Mouse (Mus musculus): Measurements from ENCODE around the gene Gnat3.

The Gnat3 gene

GRCm38 (mm10) chr5:18007067-18007466, 44.7 kb downstream of the Gnat3 start:
- DNase-seq = no peak

DNA sequence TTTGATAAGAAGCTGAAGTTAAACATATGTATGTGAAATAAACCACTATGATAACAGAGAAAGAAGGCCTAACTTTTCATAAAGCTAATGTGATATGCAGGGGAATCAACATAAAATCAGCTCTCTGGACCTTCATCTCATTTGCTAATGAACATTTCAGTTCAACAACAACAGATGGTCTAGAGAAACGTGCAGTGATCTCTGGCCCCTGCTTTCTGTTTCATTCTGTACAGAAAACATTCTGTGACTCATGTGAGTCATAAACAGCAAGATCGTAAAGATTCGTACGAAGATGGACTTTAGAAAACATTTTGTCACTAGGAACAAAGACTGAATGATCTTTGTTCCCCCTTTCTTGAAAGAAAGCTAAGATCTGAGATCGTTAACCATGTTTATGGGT, 48.0 kb downstream of the Gnat3 start:
- no peak for DNase-seq

GRCm38 (mm10) chr5:18013196-18013595, 50.8 kb downstream of the Gnat3 start:
- no peak for DNase-seq

- no peak for DNase-seq
Observed at GRCm38 (mm10) chr5:18014209-18014829, 52.0 kb downstream of the Gnat3 start.

DNA sequence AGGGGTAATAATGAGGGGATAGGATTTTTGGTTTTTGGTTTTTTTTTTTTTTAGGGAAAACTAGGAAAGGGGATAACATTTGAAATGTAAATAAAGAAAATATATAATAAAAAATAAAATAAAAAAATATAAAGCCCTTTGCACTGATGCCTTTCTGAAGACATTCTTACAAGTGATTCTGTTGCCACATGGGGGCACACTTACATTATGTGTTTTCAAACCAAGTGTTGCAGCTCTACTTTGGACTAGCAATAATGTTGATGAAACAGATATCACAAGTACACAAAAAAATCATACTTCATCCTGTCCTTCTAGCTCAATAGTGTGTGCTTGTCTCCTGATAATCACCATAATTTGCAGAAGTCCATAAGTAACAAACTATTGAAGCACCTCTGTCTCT, 61.0 kb downstream of the Gnat3 start:
- peak; percentile 36 for DNase-seq

DNA sequence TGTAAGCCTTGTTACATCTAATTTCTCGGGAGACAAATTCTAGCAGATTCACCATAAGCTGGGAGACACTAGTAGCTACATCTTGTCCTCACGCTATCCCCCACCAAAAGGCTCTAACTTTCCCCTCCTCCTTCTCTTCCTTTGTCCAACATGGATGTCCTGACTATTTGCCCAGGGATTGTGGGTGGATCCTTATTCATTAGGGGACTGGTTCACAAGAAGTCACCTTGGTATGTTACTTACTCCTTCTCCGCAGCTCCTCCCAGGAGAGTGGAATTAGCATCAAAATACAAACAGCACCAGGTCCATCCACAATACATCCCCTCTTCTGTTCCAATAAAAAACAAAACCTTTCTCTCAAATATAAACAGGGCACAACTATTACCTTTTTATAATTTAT, 65.2 kb downstream of the Gnat3 start:
- DNase-seq = no peak

DNA sequence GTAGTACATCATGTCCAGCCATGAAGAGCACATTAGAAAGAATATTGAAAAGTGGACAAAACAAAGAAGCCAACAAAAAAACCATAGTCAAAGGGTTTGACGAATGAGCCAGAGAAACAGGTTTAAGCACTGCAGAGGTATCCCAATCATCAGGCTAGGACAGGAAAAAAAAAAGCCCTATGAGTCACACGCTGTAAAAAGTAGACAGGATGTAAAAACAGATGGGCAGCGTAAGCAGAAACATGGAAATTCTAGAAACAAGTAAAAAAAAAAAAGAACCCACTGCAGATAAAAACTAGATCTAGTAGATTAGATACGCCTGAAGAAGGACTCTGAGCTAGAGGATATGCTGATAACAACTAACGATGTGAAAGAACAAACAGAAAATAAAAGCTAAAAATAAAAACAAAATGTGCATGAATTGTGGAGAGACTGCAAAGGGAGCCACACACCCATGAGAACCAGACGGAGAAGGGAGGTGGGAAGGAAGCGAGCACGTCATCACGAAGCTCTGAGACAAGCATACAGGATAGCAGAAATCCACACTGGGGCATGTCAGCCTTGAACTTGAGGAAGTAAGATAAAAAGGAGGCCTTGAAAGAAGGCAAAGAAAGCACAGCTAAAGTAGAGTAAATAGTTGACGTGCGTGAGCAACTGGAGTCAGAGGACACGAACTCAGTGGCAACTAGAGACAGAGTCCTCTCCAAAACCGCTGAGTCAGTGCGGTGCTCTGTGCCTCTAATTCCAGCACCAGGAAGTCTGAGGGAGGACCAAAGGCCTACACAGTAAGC, 73.7 kb downstream of the Gnat3 start:
- DNase-seq = peak; percentile 31

DNA sequence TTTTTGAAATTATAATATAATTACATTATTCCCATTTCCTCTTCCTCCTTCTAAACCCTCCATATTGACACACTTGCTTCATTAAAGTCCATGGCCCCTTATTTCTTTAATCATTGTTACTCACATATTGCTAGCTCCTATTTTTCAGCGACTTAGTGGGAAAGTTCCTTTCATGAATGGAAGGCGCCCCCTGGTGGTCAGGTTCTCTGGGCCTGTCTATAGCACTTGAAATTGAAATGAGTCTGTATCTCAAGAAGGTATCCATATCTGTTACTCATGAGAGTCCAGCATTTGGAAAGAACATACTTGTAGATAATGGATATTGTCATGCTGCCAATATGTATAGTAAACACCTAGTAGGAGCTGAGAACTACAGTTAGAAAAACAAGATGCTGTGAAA, 80.7 kb downstream of the Gnat3 start:
- peak; percentile 43 for DNase-seq

DNA sequence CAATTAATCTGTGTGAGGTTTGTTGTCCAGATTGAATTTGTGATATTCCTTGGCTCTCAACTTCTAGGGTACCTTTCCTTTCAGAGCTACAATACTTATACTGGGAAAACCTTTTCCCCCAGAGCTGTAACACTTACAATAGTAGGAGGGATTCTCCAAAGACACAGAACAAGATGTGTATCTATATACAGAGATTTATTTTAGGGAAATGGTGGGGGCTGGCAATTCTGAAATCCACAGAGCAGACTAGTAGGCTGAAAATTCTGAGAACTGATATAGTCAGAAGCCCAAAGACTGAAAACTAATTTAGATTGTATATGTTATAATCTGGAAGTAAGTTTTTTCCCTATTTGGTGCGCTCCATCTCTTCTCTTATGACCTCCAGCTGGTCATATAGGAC, 86.5 kb downstream of the Gnat3 start:
- DNase-seq = no peak

- no peak for DNase-seq
Observed at GRCm38 (mm10) chr5:18055323-18055722, 93.0 kb downstream of the Gnat3 start.

All from right cerebral cortex, adult 18-20 months (tissue).